Mouse (Mus musculus): ENCODE data around the gene Kank2.
A peak's percentile ranks its signal among the peaks of the same experiment; 100 is the strongest.

DNA sequence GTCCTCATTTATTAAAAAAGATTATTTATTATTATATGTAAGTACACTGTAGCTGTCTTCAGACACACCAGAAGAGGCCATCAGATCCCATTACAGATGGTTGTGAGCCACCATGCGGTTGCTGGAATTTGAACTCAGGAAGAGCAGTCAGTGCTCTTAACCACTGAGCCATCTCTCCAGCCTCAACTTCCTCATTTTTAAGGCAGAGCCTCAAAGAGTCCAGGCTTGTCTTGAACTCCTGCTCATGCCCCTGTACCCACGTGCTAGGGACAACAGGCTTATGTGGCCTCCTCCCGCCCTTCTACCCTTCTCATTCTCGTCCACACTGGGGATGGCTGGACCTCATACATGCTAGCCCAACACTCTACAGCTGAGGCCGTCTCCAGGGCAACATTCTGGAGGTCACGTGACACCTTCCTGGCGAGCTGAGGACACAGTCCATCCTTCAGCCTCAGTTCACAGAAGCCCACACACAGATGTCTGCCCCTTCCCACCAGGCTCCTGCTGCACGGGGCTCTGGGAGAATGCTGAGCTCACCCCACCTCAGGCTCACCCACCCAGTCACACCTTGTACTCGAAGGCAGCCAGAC lies 18.3 kb upstream of the Kank2 start:
- TF ChIP-seq ZC3H11A (IDR thresholded peaks at IDR 0.05; ENCODE audit: low read depth, low read length) (no peak), POLR2A (IDR thresholded peaks at IDR 0.05; ENCODE audit: control insufficient read depth in 1 of 2, insufficient read depth in 1 of 2, low read depth in 1 of 2, low read length in 2 of 2, poor library complexity in 1 of 2) (no peak), MYC (IDR thresholded peaks at IDR 0.05; ENCODE audit: low read depth, low read length) (peak; percentile 80), EP300 (IDR thresholded peaks at IDR 0.05; ENCODE audit: low read depth in 1 of 2, low read length in 2 of 2) (no peak), CTCF (IDR thresholded peaks at IDR 0.05 in 2 of 3, conservative IDR thresholded peaks at IDR 0.05 in 1 of 3; ENCODE audit: control insufficient read depth in 1 of 3, insufficient read depth in 1 of 3, low read depth in 2 of 3, low read length in 3 of 3, poor library complexity in 1 of 3, severe bottlenecking in 1 of 3) (no peak), POLR2AphosphoS2 (IDR thresholded peaks at IDR 0.05; ENCODE audit: low read length) (no peak), MYB (IDR thresholded peaks at IDR 0.05; ENCODE audit: low read depth, low read length) (no peak), GATA1 (IDR thresholded peaks at IDR 0.05; ENCODE audit: low read depth, low read length) (no peak), USF2 (IDR thresholded peaks at IDR 0.05; ENCODE audit: borderline replicate concordance in 1 of 2, insufficient read depth in 1 of 2, low read depth in 1 of 2, low read length in 2 of 2) (no peak), MAFK (IDR thresholded peaks at IDR 0.05; ENCODE audit: borderline replicate concordance, low read depth, low read length) (no peak), ZKSCAN1 (IDR thresholded peaks at IDR 0.05; ENCODE audit: low read depth, low read length) (no peak), ETS1 (IDR thresholded peaks at IDR 0.05; ENCODE audit: low read depth, low read length) (no peak)

Data from MEL (cell line).